Mouse (Mus musculus) E14TG2a.4 (cell line): ENCODE results near the gene Clec18a.

Experiments used
- H3K27me3 ChIP-seq: 2 replicates; pipeline ENCODE4 v1.6.1; 2014; ENCODE audit warnings: low read length, control low read depth; ENCODE audit not compliant: insufficient read depth
- H3K36me3 ChIP-seq: 2 replicates; pipeline ENCODE4 v1.6.1; 2014; ENCODE audit warnings: low read length, control low read depth; ENCODE audit not compliant: insufficient read depth
- H3K4me1 ChIP-seq: replicated peaks from 2 replicates; pipeline ENCODE4 v1.6.1; 2014; ENCODE audit warnings: low read depth, low read length, control low read depth
- H3K4me3 ChIP-seq: replicated peaks from 2 replicates; pipeline ENCODE4 v1.5.1; 2014; ENCODE audit warnings: mild to moderate bottlenecking, low read length
- H3K9me3 ChIP-seq: 2 replicates; pipeline ENCODE4 v1.6.1; 2014; ENCODE audit warnings: low read length, control low read depth
- CTCF ChIP-seq: conservative IDR thresholded peaks from 2 replicates; pipeline ENCODE4 v1.5.1; 2014; ENCODE audit warnings: low read length
- NANOG ChIP-seq: IDR thresholded peaks from 2 replicates; pipeline ENCODE4 v1.6.1; 2014; ENCODE audit warnings: borderline replicate concordance, low read length, mixed read lengths
- POU5F1 ChIP-seq: IDR thresholded peaks from 2 replicates; pipeline ENCODE4 v1.6.1; 2014; ENCODE audit warnings: low read length, borderline replicate concordance

Clec18a gene

GRCm38 (mm10) chr8:111049106-111049505 lies 43.1 kb downstream of the Clec18a start:
- Histone ChIP-seq H3K9me3 (no peaks in the 10 kb centered on the region), H3K4me3 (no peak overlapping the region), H3K27me3 (no peaks in the 10 kb centered on the region), H3K4me1 (peaks cover 5% of the 10 kb centered on the region), H3K36me3 (peaks cover 100% of the 10 kb centered on the region)
- TF ChIP-seq CTCF (no peak), POU5F1 (no peak), NANOG (no peak)

DNA sequence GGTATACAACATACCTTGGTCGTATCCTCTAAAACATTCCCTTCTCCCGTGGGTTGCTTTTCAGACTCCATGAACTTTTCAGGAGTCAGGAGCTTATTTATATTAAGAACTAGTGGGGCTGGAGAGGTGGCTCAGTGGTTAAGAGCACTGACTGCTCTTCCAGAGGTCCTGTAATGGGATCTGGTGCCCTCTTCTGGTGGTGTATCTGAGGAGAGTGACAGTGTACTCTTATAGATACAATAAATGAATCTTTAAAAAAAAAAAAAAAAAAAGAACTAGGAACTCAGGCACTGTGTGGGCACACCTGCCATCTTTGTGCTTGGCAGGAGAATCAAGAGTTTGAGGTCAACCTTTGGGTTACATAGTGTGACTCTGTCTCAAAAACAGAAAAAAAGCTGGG lies 43.5 kb downstream of the Clec18a start:
- no peaks in the 10 kb centered on the region for H3K27me3 ChIP-seq
- peaks cover under 1% of the 10 kb centered on the region; the same call in 1 of the 2 replicates for H3K4me1 ChIP-seq
- H3K36me3 ChIP-seq, result peaks cover 100% of the 10 kb centered on the region
- TF ChIP-seq NANOG, result no peak
- TF ChIP-seq CTCF, result no peak
- TF ChIP-seq POU5F1, result no peak
- no peak overlapping the region for H3K4me3 ChIP-seq
- H3K9me3 ChIP-seq, result no peaks in the 10 kb centered on the region

GRCm38 (mm10) chr8:111044003-111044734 lies 48.1 kb downstream of the Clec18a start:
- Histone ChIP-seq H3K27me3 (no peaks in the 10 kb centered on the region), H3K4me1 (peaks cover 24% of the 10 kb centered on the region), H3K9me3 (no peaks in the 10 kb centered on the region), H3K36me3 (peaks cover 100% of the 10 kb centered on the region), H3K4me3 (no peak overlapping the region)
- TF ChIP-seq NANOG (no peak), POU5F1 (no peak), CTCF (peak; percentile 82)

GRCm38 (mm10) chr8:111042546-111042945 lies 49.7 kb downstream of the Clec18a start:
- no peaks in the 10 kb centered on the region for H3K27me3 ChIP-seq
- H3K4me1 ChIP-seq, result peaks cover 24% of the 10 kb centered on the region
- no peak overlapping the region for H3K4me3 ChIP-seq
- H3K36me3 ChIP-seq, result peaks cover 100% of the 10 kb centered on the region
- TF ChIP-seq CTCF, result no peak
- TF ChIP-seq NANOG, result no peak
- no peak for TF ChIP-seq POU5F1
- H3K9me3 ChIP-seq, result no peaks in the 10 kb centered on the region

GRCm38 (mm10) chr8:111036591-111036990 lies 55.6 kb downstream of the Clec18a start:
- no peak overlapping the region for H3K4me3 ChIP-seq
- peaks cover 65% of the 10 kb centered on the region for H3K36me3 ChIP-seq
- no peaks in the 10 kb centered on the region for H3K9me3 ChIP-seq
- H3K4me1 ChIP-seq, result peaks cover 49% of the 10 kb centered on the region
- TF ChIP-seq POU5F1 (no peak), NANOG (no peak), CTCF (no peak)
- no peaks in the 10 kb centered on the region for H3K27me3 ChIP-seq

GRCm38 (mm10) chr8:111034276-111034675 lies 58.0 kb downstream of the Clec18a start:
- peaks cover 42% of the 10 kb centered on the region for H3K36me3 ChIP-seq
- peaks cover 60% of the 10 kb centered on the region for H3K4me1 ChIP-seq
- no peaks in the 10 kb centered on the region for H3K9me3 ChIP-seq
- H3K27me3 ChIP-seq, result no peaks in the 10 kb centered on the region
- H3K4me3 ChIP-seq, result peak overlapping the region; percentile 91
- TF ChIP-seq POU5F1 (no peak), NANOG (no peak), CTCF (no peak)

GRCm38 (mm10) chr8:111033482-111034215 lies 58.6 kb downstream of the Clec18a start:
- TF ChIP-seq NANOG (no peak), POU5F1 (no peak), CTCF (no peak)
- peaks cover 63% of the 10 kb centered on the region for H3K4me1 ChIP-seq

DNA sequence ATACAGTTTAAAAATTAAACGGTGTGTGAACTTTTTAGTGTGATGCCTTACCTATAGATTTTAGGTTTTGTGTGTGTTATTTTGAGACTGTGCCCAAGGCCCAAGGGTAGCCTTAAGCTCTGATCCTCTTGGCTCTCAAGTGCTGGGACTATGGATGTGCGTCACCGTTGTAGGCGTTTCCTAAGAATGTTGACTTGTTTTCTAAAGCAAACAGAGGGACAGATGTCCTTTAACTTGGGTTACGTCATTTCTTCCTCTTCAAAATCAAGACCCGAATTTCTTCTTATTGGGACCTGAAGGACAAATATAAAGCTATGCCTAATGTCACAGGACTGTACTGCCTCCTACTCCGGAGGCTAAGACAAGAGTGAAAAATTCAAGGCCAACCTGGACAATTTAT lies 59.3 kb downstream of the Clec18a start, which contains the start of gene Aars:
Gene Aars, plus strand, starts transcription at position 229 of the 400 bp plus-strand sequence.
- TF ChIP-seq POU5F1 (no peak), NANOG (no peak), CTCF (no peak)
- no peaks in the 10 kb centered on the region for H3K27me3 ChIP-seq

More at GRCm38 (mm10) chr8:111033482-111034215, 58.6 kb downstream of the Clec18a start:
- Histone ChIP-seq H3K4me3 (peak overlapping the region; percentile 91), H3K27me3 (no peaks in the 10 kb centered on the region), H3K36me3 (peaks cover 35% of the 10 kb centered on the region), H3K9me3 (no peaks in the 10 kb centered on the region)

More for the DNA sequence above, 59.3 kb downstream of the Clec18a start, which contains the start of gene Aars:
- Histone ChIP-seq H3K4me3 (peak within 1 kb of the TSS; percentile 91), H3K9me3 (no peaks in the 10 kb centered on the region), H3K36me3 (peaks cover 28% of the 10 kb centered on the region), H3K4me1 (peaks cover 68% of the 10 kb centered on the region)
